ENCODE assay signal across 10 mouse cellular contexts in the genomic region with DNA sequence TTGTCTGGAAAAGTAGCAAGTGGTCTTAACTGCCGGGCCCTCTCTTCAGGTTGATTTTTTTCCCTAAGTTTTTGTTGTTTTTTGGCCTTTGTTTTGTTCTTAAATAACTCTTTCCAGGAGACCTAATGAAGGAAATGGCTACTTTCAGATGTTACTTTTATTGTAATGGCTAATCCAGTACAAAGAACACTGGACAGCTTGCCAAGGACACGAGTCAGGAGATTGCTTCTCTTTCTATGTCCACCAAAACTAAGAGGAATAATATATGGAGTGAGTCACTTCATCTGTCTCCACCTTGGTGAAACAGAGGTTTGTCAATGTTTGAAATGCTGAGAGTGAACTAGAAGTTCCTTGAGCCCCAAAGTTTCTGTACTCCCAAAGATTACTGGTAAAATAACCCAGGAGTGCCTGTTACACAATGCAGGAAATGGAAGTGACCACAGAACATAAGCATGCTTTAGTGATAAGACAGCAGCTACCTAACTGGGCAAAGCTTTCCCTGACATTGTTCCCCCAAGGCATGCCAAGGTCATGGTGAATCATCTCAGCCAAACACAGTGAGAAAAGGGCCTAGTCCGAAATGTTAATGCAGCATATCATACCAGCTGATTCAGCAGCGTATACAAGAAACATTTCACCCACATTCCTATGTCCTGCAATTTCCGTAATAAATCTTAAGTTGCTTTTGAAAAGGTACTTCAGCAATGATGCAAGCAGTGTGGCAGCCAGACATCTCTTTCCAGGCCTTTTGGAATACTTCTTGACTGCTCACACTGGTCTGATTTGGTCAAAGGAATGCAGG.
A peak's percentile ranks its signal among the peaks of the same experiment; 100 is the strongest.
DNase-seq lines count a peak whose midpoint lies in the region; ATAC-seq and TF ChIP-seq lines count a peak whose summit lies in the region.
"Had no signal": no experiment of that assay in that cellular context is flagged by ENCODE, and none has a peak within 500 bp of the region (broad histone marks: within the 10 kb centered on the region; RNA-seq: fewer than 3 reads in every experiment).

No protein-coding gene starts in this region.

- no peak overlapping the region for H3K4me2 ChIP-seq in embryonic facial prominence, embryonic 14.5 days (ENCODE audit: low read depth, low read length)
- no peak overlapping the region for H3K4me2 ChIP-seq in intestine, embryonic 15.5 days (replicated peaks)
- H3K4me2 ChIP-seq in hindbrain, embryonic 11.5 days (replicated peaks; ENCODE audit: low read depth, low read length): no peak overlapping the region

- H3K9me3 ChIP-seq in embryonic facial prominence, embryonic 14.5 days (ENCODE audit: control insufficient read depth, low read length): no peaks in the 10 kb centered on the region
- H3K9me3 ChIP-seq in intestine, embryonic 15.5 days: no peaks in the 10 kb centered on the region
- no peaks in the 10 kb centered on the region for H3K9me3 ChIP-seq in forebrain, embryonic 10.5 days
- no peaks in the 10 kb centered on the region for H3K9me3 ChIP-seq in hindbrain, embryonic 11.5 days (ENCODE audit: control insufficient read depth, low read length)

- no peak overlapping the region for H3K4me3 ChIP-seq in embryonic facial prominence, embryonic 14.5 days (ENCODE audit: low read depth, low read length)
- H3K4me3 ChIP-seq in intestine, embryonic 15.5 days (replicated peaks): no peak overlapping the region
- no peak overlapping the region for H3K4me3 ChIP-seq in forebrain, embryonic 10.5 days
- no peak overlapping the region for H3K4me3 ChIP-seq in hindbrain, embryonic 11.5 days (ENCODE audit: low read depth, low read length)
- H3K4me3 ChIP-seq in layer of hippocampus, adult 2 months: no peak overlapping the region

- H3K27me3 ChIP-seq in embryonic facial prominence, embryonic 14.5 days (replicated peaks; ENCODE audit: control insufficient read depth, insufficient read depth, low read length): no peaks in the 10 kb centered on the region
- H3K27me3 ChIP-seq in intestine, embryonic 15.5 days (replicated peaks): no peaks in the 10 kb centered on the region
- no peaks in the 10 kb centered on the region for H3K27me3 ChIP-seq in forebrain, embryonic 10.5 days (ENCODE audit: poor library complexity, severe bottlenecking)
- H3K27me3 ChIP-seq in hindbrain, embryonic 11.5 days (ENCODE audit: control insufficient read depth, insufficient read depth, low read length): no peaks in the 10 kb centered on the region

- H3K27ac ChIP-seq in embryonic facial prominence, embryonic 14.5 days (replicated peaks; ENCODE audit: low read depth, low read length): no peak overlapping the region
- peak overlapping the region; percentile 55 for H3K27ac ChIP-seq in intestine, embryonic 15.5 days
- H3K27ac ChIP-seq in forebrain, embryonic 10.5 days: no peak overlapping the region
- H3K27ac ChIP-seq in hindbrain, embryonic 11.5 days (ENCODE audit: low read depth, low read length): no peak overlapping the region
- no peak overlapping the region for H3K27ac ChIP-seq in layer of hippocampus, adult 2 months

- no peaks in the 10 kb centered on the region for H3K36me3 ChIP-seq in embryonic facial prominence, embryonic 14.5 days (ENCODE audit: control insufficient read depth, insufficient read depth, low read length)
- no peaks in the 10 kb centered on the region for H3K36me3 ChIP-seq in intestine, embryonic 15.5 days
- H3K36me3 ChIP-seq in forebrain, embryonic 10.5 days (replicated peaks): no peaks in the 10 kb centered on the region
- no peaks in the 10 kb centered on the region for H3K36me3 ChIP-seq in hindbrain, embryonic 11.5 days (ENCODE audit: control insufficient read depth, insufficient read depth, low read length)

- ATAC-seq in embryonic facial prominence, embryonic 14.5 days (ENCODE audit: low read depth): no peak
- peak; percentile 84 for ATAC-seq in intestine, embryonic 15.5 days
- no peak for ATAC-seq in hindbrain, embryonic 11.5 days (ENCODE audit: low FRiP score)
- ATAC-seq: activated CD4-positive, CD25-positive, alpha-beta regulatory T cell, adult 4 months; inflammation-experienced regulatory T-cells, adult 6 months had no signal

- no peak for TF ChIP-seq CTCF in layer of hippocampus, adult 2 months (conservative IDR thresholded peaks at IDR 0.05)

- peaks cover 35% of the 10 kb centered on the region for H3K4me1 ChIP-seq in embryonic facial prominence, embryonic 14.5 days (ENCODE audit: control insufficient read depth, insufficient read depth, low read length)
- H3K4me1 ChIP-seq in intestine, embryonic 15.5 days (replicated peaks): peaks cover 19% of the 10 kb centered on the region; the same call in 1 of the 2 replicates
- peaks cover 15% of the 10 kb centered on the region for H3K4me1 ChIP-seq in forebrain, embryonic 10.5 days
- H3K4me1 ChIP-seq in hindbrain, embryonic 11.5 days (replicated peaks; ENCODE audit: control insufficient read depth, insufficient read depth, low read length): no peaks in the 10 kb centered on the region

- DNase-seq in adrenal gland, adult (ENCODE audit: inconsistent age in 2 of 2, low spot score in 1 of 2): peak; percentile 87 to 94
- peak; percentile 4 for DNase-seq in embryonic facial prominence, embryonic 14.5 days (ENCODE audit: low spot score)
- peak; percentile 84 for DNase-seq in lung, postnatal 36 days
- no peak for DNase-seq in forebrain, embryonic 10.5 days (ENCODE audit: extremely low spot score, low spot score)
- DNase-seq in hindbrain, embryonic 11.5 days (ENCODE audit: low spot score): no peak
- no peak for DNase-seq in layer of hippocampus, adult 2 months (ENCODE audit: low spot score in 2 of 2)
- DNase-seq: midbrain, embryonic 14.5 days had no signal

- H3K9ac ChIP-seq in embryonic facial prominence, embryonic 14.5 days (ENCODE audit: low read depth, low read length): no peak overlapping the region
- H3K9ac ChIP-seq in intestine, embryonic 15.5 days: no peak overlapping the region
- no peak overlapping the region for H3K9ac ChIP-seq in hindbrain, embryonic 11.5 days (ENCODE audit: low read depth, low read length)

- 61% methylated on average over 5 of the region's 5 CpGs for WGBS in embryonic facial prominence, embryonic 14.5 days
- 29% methylated on average over 5 of the region's 5 CpGs for WGBS in intestine, embryonic 15.5 days
- WGBS in forebrain, embryonic 10.5 days: 81% methylated on average over 5 of the region's 5 CpGs
- 83% methylated on average over 5 of the region's 5 CpGs for WGBS in hindbrain, embryonic 11.5 days

Comparison
In these comparisons a context has a peak if more than half of its experiments do, and no peak if none do; other contexts are left out.
1. DNase-seq: peak in adrenal gland, adult (2 of 2), embryonic facial prominence, embryonic 14.5 days (single experiment) and lung, postnatal 36 days (single experiment); none in forebrain, embryonic 10.5 days (single experiment), hindbrain, embryonic 11.5 days (single experiment) and layer of hippocampus, adult 2 months (0 of 2).